Mouse (Mus musculus): Measurements from ENCODE around the gene Gm10961. TPM values are rescaled to one million over a fixed set of nuclear protein-coding genes. Genes with fewer than 3 reads are reported as not detected.

The Gm10961 gene
- polyA plus RNA-seq, 1 experiment from 2014 or later = not detected

GRCm38 (mm10) chr3:107607221-107607620 lies 23.9 kb upstream of the Gm10961 start:
- 89% methylated on average over 8 of the region's 8 CpGs for whole genome bisulfite sequencing
- Histone ChIP-seq H3K9ac (ENCODE audit: low read length) (no peak overlapping the region), H3K4me1 (replicated peaks; ENCODE audit: control insufficient read depth, insufficient read depth, low read length) (no peaks in the 10 kb centered on the region), H3K36me3 (ENCODE audit: control insufficient read depth, insufficient read depth, low read length) (no peaks in the 10 kb centered on the region), H3K4me3 (ENCODE audit: low read depth, low read length) (no peak overlapping the region), H3K4me2 (ENCODE audit: low read depth, low read length, severe bottlenecking) (no peak overlapping the region), H3K27ac (ENCODE audit: low read depth, low read length) (no peak overlapping the region), H3K9me3 (ENCODE audit: control insufficient read depth, low read length) (no peaks in the 10 kb centered on the region), H3K27me3 (ENCODE audit: control insufficient read depth, insufficient read depth, low read length) (no peaks in the 10 kb centered on the region)
- ATAC-seq (replicated peaks; ENCODE audit: low FRiP score) (no peak), DNase-seq (ENCODE audit: low spot score) (no peak)

- Histone ChIP-seq H3K4me3 (ENCODE audit: low read depth, low read length) (no peak overlapping the region), H3K27ac (ENCODE audit: low read depth, low read length) (no peak overlapping the region), H3K9me3 (ENCODE audit: control insufficient read depth, low read length) (no peaks in the 10 kb centered on the region), H3K4me2 (ENCODE audit: low read depth, low read length, severe bottlenecking) (no peak overlapping the region), H3K4me1 (replicated peaks; ENCODE audit: control insufficient read depth, insufficient read depth, low read length) (no peaks in the 10 kb centered on the region), H3K9ac (ENCODE audit: low read length) (no peak overlapping the region), H3K27me3 (ENCODE audit: control insufficient read depth, insufficient read depth, low read length) (no peaks in the 10 kb centered on the region), H3K36me3 (ENCODE audit: control insufficient read depth, insufficient read depth, low read length) (peaks cover 6% of the 10 kb centered on the region; the same call in 1 of the 2 replicates)
- 80% methylated on average over 4 of the region's 4 CpGs for WGBS
- ATAC-seq (replicated peaks; ENCODE audit: low FRiP score) (no peak), DNase-seq (ENCODE audit: low spot score) (no peak)
Observed at GRCm38 (mm10) chr3:107608808-107609207, 22.3 kb upstream of the Gm10961 start.

GRCm38 (mm10) chr3:107609376-107609775 lies 21.7 kb upstream of the Gm10961 start:
- ATAC-seq (replicated peaks; ENCODE audit: low FRiP score) = no peak
- Histone ChIP-seq H3K9ac (ENCODE audit: low read length) (no peak overlapping the region), H3K4me2 (ENCODE audit: low read depth, low read length, severe bottlenecking) (no peak overlapping the region), H3K36me3 (ENCODE audit: control insufficient read depth, insufficient read depth, low read length) (peaks cover 11% of the 10 kb centered on the region; the same call in 1 of the 2 replicates), H3K27ac (ENCODE audit: low read depth, low read length) (no peak overlapping the region), H3K27me3 (ENCODE audit: control insufficient read depth, insufficient read depth, low read length) (no peaks in the 10 kb centered on the region), H3K4me1 (replicated peaks; ENCODE audit: control insufficient read depth, insufficient read depth, low read length) (no peaks in the 10 kb centered on the region), H3K9me3 (ENCODE audit: control insufficient read depth, low read length) (no peaks in the 10 kb centered on the region), H3K4me3 (ENCODE audit: low read depth, low read length) (no peak overlapping the region)
- WGBS = 61% methylated on average over 3 of the region's 3 CpGs
- DNase-seq (ENCODE audit: low spot score) = no peak

- Histone ChIP-seq H3K27ac (ENCODE audit: low read depth, low read length) (no peak overlapping the region), H3K4me2 (ENCODE audit: low read depth, low read length, severe bottlenecking) (no peak overlapping the region), H3K9ac (ENCODE audit: low read length) (no peak overlapping the region), H3K27me3 (ENCODE audit: control insufficient read depth, insufficient read depth, low read length) (no peaks in the 10 kb centered on the region), H3K9me3 (ENCODE audit: control insufficient read depth, low read length) (no peaks in the 10 kb centered on the region), H3K36me3 (ENCODE audit: control insufficient read depth, insufficient read depth, low read length) (peaks cover 21% of the 10 kb centered on the region; the same call in 1 of the 2 replicates), H3K4me1 (replicated peaks; ENCODE audit: control insufficient read depth, insufficient read depth, low read length) (no peaks in the 10 kb centered on the region), H3K4me3 (ENCODE audit: low read depth, low read length) (no peak overlapping the region)
- no peak for ATAC-seq (replicated peaks; ENCODE audit: low FRiP score)
- no peak for DNase-seq (ENCODE audit: low spot score)
- 76% methylated on average over 4 of the region's 4 CpGs for WGBS
Observed at GRCm38 (mm10) chr3:107611394-107611793, 19.7 kb upstream of the Gm10961 start.

- H3K9me3 ChIP-seq (ENCODE audit: control insufficient read depth, low read length) = no peaks in the 10 kb centered on the region
- DNase-seq (ENCODE audit: low spot score) = peak; percentile 82
- H3K4me3 ChIP-seq (ENCODE audit: low read depth, low read length) = no peak overlapping the region
- no peak overlapping the region for H3K9ac ChIP-seq (ENCODE audit: low read length)
- peak; percentile 65 for ATAC-seq (replicated peaks; ENCODE audit: low FRiP score)
- no peaks in the 10 kb centered on the region for H3K4me1 ChIP-seq (replicated peaks; ENCODE audit: control insufficient read depth, insufficient read depth, low read length)
- 89% methylated on average over 11 of the region's 11 CpGs for WGBS
- no peak overlapping the region for H3K27ac ChIP-seq (ENCODE audit: low read depth, low read length)
- no peak overlapping the region for H3K4me2 ChIP-seq (ENCODE audit: low read depth, low read length, severe bottlenecking)
- peaks cover 29% of the 10 kb centered on the region for H3K36me3 ChIP-seq (ENCODE audit: control insufficient read depth, insufficient read depth, low read length)
- no peaks in the 10 kb centered on the region for H3K27me3 ChIP-seq (ENCODE audit: control insufficient read depth, insufficient read depth, low read length)
Observed at GRCm38 (mm10) chr3:107612902-107613525, 18.1 kb upstream of the Gm10961 start.

GRCm38 (mm10) chr3:107617800-107618199 lies 13.3 kb upstream of the Gm10961 start:
- Histone ChIP-seq H3K4me2 (ENCODE audit: low read depth, low read length, severe bottlenecking) (no peak overlapping the region), H3K9ac (ENCODE audit: low read length) (no peak overlapping the region), H3K27ac (ENCODE audit: low read depth, low read length) (no peak overlapping the region), H3K36me3 (ENCODE audit: control insufficient read depth, insufficient read depth, low read length) (peaks cover 31% of the 10 kb centered on the region), H3K9me3 (ENCODE audit: control insufficient read depth, low read length) (no peaks in the 10 kb centered on the region), H3K4me3 (ENCODE audit: low read depth, low read length) (no peak overlapping the region), H3K4me1 (replicated peaks; ENCODE audit: control insufficient read depth, insufficient read depth, low read length) (no peaks in the 10 kb centered on the region), H3K27me3 (ENCODE audit: control insufficient read depth, insufficient read depth, low read length) (no peaks in the 10 kb centered on the region)
- ATAC-seq (replicated peaks; ENCODE audit: low FRiP score) (no peak), DNase-seq (ENCODE audit: low spot score) (no peak)
- WGBS = 94% methylated on average over 3 of the region's 3 CpGs

- Histone ChIP-seq H3K9me3 (ENCODE audit: control insufficient read depth, low read length) (no peaks in the 10 kb centered on the region), H3K9ac (ENCODE audit: low read length) (no peak overlapping the region), H3K27ac (ENCODE audit: low read depth, low read length) (no peak overlapping the region), H3K36me3 (ENCODE audit: control insufficient read depth, insufficient read depth, low read length) (peaks cover 31% of the 10 kb centered on the region), H3K4me2 (ENCODE audit: low read depth, low read length, severe bottlenecking) (no peak overlapping the region), H3K4me1 (replicated peaks; ENCODE audit: control insufficient read depth, insufficient read depth, low read length) (no peaks in the 10 kb centered on the region), H3K27me3 (ENCODE audit: control insufficient read depth, insufficient read depth, low read length) (no peaks in the 10 kb centered on the region), H3K4me3 (ENCODE audit: low read depth, low read length) (no peak overlapping the region)
- DNase-seq (ENCODE audit: low spot score) (no peak), ATAC-seq (replicated peaks; ENCODE audit: low FRiP score) (no peak)
- WGBS = 88% methylated on average over 6 of the region's 6 CpGs
Observed at GRCm38 (mm10) chr3:107619911-107620310, 11.2 kb upstream of the Gm10961 start.

GRCm38 (mm10) chr3:107621286-107622075 lies 9.6 kb upstream of the Gm10961 start:
- no peaks in the 10 kb centered on the region for H3K27me3 ChIP-seq (ENCODE audit: control insufficient read depth, insufficient read depth, low read length)
- no peak for DNase-seq (ENCODE audit: low spot score)
- ATAC-seq (replicated peaks; ENCODE audit: low FRiP score) = no peak
- 92% methylated on average over 21 of the region's 21 CpGs for WGBS
- no peak overlapping the region for H3K27ac ChIP-seq (ENCODE audit: low read depth, low read length)
- no peaks in the 10 kb centered on the region for H3K9me3 ChIP-seq (ENCODE audit: control insufficient read depth, low read length)
- no peak overlapping the region for H3K4me3 ChIP-seq (ENCODE audit: low read depth, low read length)
- no peaks in the 10 kb centered on the region for H3K4me1 ChIP-seq (replicated peaks; ENCODE audit: control insufficient read depth, insufficient read depth, low read length)
- H3K9ac ChIP-seq (ENCODE audit: low read length) = no peak overlapping the region
- peaks cover 30% of the 10 kb centered on the region for H3K36me3 ChIP-seq (ENCODE audit: control insufficient read depth, insufficient read depth, low read length)
- no peak overlapping the region for H3K4me2 ChIP-seq (ENCODE audit: low read depth, low read length, severe bottlenecking)
